Mouse (Mus musculus) MEL (cell line): ENCODE measurements around the gene Btbd1.

Experiments used
- GATA1 ChIP-seq: IDR thresholded peaks from 2 replicates; pipeline ENCODE4 v1.6.1; 2011; ENCODE audit warnings: low read depth, low read length, improper control_type of control experiment
- JUND ChIP-seq: IDR thresholded peaks from 2 replicates; pipeline ENCODE4 v1.6.1; 2011; ENCODE audit warnings: low read depth, mild to moderate bottlenecking, improper control_type of control experiment, low read length
- MXI1 ChIP-seq: IDR thresholded peaks from 2 replicates; pipeline ENCODE4 v1.6.1; 2011; ENCODE audit warnings: mild to moderate bottlenecking, low read depth, low read length, improper control_type of control experiment
- POLR2A ChIP-seq, 2 experiments: IDR thresholded peaks; 2 replicates each; pipeline ENCODE4 v1.6.1; 2011 to 2012; ENCODE audit warnings: low read length in 2 of 2, mild to moderate bottlenecking in 2 of 2, control low read depth in 1 of 2, improper control_type of control experiment in 1 of 2, low read depth in 1 of 2, moderate library complexity in 1 of 2; ENCODE audit not compliant: control insufficient read depth in 1 of 2, insufficient read depth in 1 of 2, poor library complexity in 1 of 2

GRCm38 (mm10) chr7:81828681-81829378 is 401 bp downstream of the Btbd1 start:
- no peak for TF ChIP-seq JUND
- no peak for TF ChIP-seq GATA1
- TF ChIP-seq POLR2A (IDR thresholded peaks at IDR 0.05; ENCODE audit: control insufficient read depth in 1 of 2, insufficient read depth in 1 of 2, low read depth in 1 of 2, low read length in 2 of 2, poor library complexity in 1 of 2), result 0 out of 4 replicates have a peak, but pooled peaks of 1 of the 2 experiments have one; percentile 32
- TF ChIP-seq MXI1, result 0 out of 2 replicates have a peak, but pooled peaks have one; percentile 52
